Mouse (Mus musculus): Measurements from ENCODE around the gene Fkbp9. TPM values are rescaled to one million over a fixed set of nuclear protein-coding genes. Genes with fewer than 3 reads are reported as not detected.
"Not testable (repeated sequence)": the region's sequence is repeated elsewhere in the genome, so short reads cannot be mapped to it uniquely, and the experiment has no call there.

Fkbp9 gene
- polyA plus RNA-seq, 1 experiment from 2014 or later, result 58.4 TPM

- no peak overlapping the region for H3K4me3 ChIP-seq
- no peak overlapping the region for H3K27ac ChIP-seq
- no peak for DNase-seq (ENCODE audit: extremely low spot score, low spot score)
- 0 out of 2 replicates have a peak, but pooled peaks cover 3% of the 10 kb centered on the region for H3K4me1 ChIP-seq
- no peaks in the 10 kb centered on the region for H3K27me3 ChIP-seq (ENCODE audit: poor library complexity, severe bottlenecking)
- H3K9me3 ChIP-seq, result no peaks in the 10 kb centered on the region
- H3K36me3 ChIP-seq (replicated peaks), result peaks cover 35% of the 10 kb centered on the region
- 90% methylated on average over 3 of the region's 3 CpGs for WGBS
Measured at GRCm38 (mm10) chr6:56848974-56849373, 17.1 kb downstream of the Fkbp9 start.

- H3K4me1 ChIP-seq, result 0 out of 2 replicates have a peak, but pooled peaks cover 3% of the 10 kb centered on the region
- no peak for DNase-seq (ENCODE audit: extremely low spot score, low spot score)
Measured at GRCm38 (mm10) chr6:56850315-56850714, 18.5 kb downstream of the Fkbp9 start.

GRCm38 (mm10) chr6:56854803-56855202 lies 22.9 kb downstream of the Fkbp9 start:
- no peak overlapping the region for H3K4me3 ChIP-seq
- no peaks in the 10 kb centered on the region for H3K9me3 ChIP-seq
- DNase-seq (ENCODE audit: extremely low spot score, low spot score), result no peak
- no peak overlapping the region for H3K27ac ChIP-seq
- peaks cover 46% of the 10 kb centered on the region for H3K36me3 ChIP-seq (replicated peaks)
- H3K27me3 ChIP-seq (ENCODE audit: poor library complexity, severe bottlenecking), result no peaks in the 10 kb centered on the region
- H3K4me1 ChIP-seq, result no peaks in the 10 kb centered on the region
- WGBS, result 96% methylated on average over 8 of the region's 8 CpGs

More at GRCm38 (mm10) chr6:56850315-56850714, 18.5 kb downstream of the Fkbp9 start:
- Histone ChIP-seq H3K27me3 (ENCODE audit: poor library complexity, severe bottlenecking) (no peaks in the 10 kb centered on the region), H3K27ac (no peak overlapping the region), H3K4me3 (no peak overlapping the region), H3K36me3 (replicated peaks) (peaks cover 35% of the 10 kb centered on the region), H3K9me3 (no peaks in the 10 kb centered on the region)
- WGBS, result 75% methylated on average over 7 of the region's 7 CpGs

GRCm38 (mm10) chr6:56856748-56857147 lies 24.9 kb downstream of the Fkbp9 start:
- Histone ChIP-seq H3K9me3 (no peaks in the 10 kb centered on the region), H3K4me3 (no peak overlapping the region), H3K27ac (no peak overlapping the region), H3K27me3 (ENCODE audit: poor library complexity, severe bottlenecking) (no peaks in the 10 kb centered on the region), H3K4me1 (no peaks in the 10 kb centered on the region), H3K36me3 (replicated peaks) (peaks cover 41% of the 10 kb centered on the region)
- DNase-seq (ENCODE audit: extremely low spot score, low spot score), result no peak
- 73% methylated on average over 5 of the region's 5 CpGs for WGBS

- Histone ChIP-seq H3K4me3 (no peak overlapping the region), H3K9me3 (no peaks in the 10 kb centered on the region), H3K27me3 (ENCODE audit: poor library complexity, severe bottlenecking) (no peaks in the 10 kb centered on the region), H3K4me1 (no peaks in the 10 kb centered on the region), H3K27ac (no peak overlapping the region), H3K36me3 (replicated peaks) (peaks cover 28% of the 10 kb centered on the region)
- WGBS, result 94% methylated on average over 8 of the region's 8 CpGs
- no peak for DNase-seq (ENCODE audit: extremely low spot score, low spot score)
Measured at GRCm38 (mm10) chr6:56860205-56860848, 28.5 kb downstream of the Fkbp9 start.

- not testable (repeated sequence) for H3K27me3 ChIP-seq (ENCODE audit: poor library complexity, severe bottlenecking); H3K4me1 ChIP-seq; H3K4me3 ChIP-seq; H3K27ac ChIP-seq; DNase-seq (ENCODE audit: extremely low spot score, low spot score); H3K9me3 ChIP-seq
- peaks cover 20% of the 10 kb centered on the region for H3K36me3 ChIP-seq (replicated peaks)
- WGBS, result 86% methylated on average over 1 of the region's 1 CpGs
Measured at GRCm38 (mm10) chr6:56866899-56867298, 35.0 kb downstream of the Fkbp9 start.

- Histone ChIP-seq H3K27ac (no peak overlapping the region), H3K36me3 (replicated peaks) (peaks cover 16% of the 10 kb centered on the region), H3K9me3 (no peaks in the 10 kb centered on the region), H3K27me3 (ENCODE audit: poor library complexity, severe bottlenecking) (no peaks in the 10 kb centered on the region), H3K4me3 (no peak overlapping the region), H3K4me1 (no peaks in the 10 kb centered on the region)
- 80% methylated on average over 8 of the region's 8 CpGs for WGBS
- no peak for DNase-seq (ENCODE audit: extremely low spot score, low spot score)
Measured at GRCm38 (mm10) chr6:56868565-56868964, 36.7 kb downstream of the Fkbp9 start.

GRCm38 (mm10) chr6:56870027-56870426 lies 38.2 kb downstream of the Fkbp9 start:
- Histone ChIP-seq H3K27me3 (ENCODE audit: poor library complexity, severe bottlenecking) (no peaks in the 10 kb centered on the region), H3K27ac (no peak overlapping the region), H3K4me1 (no peaks in the 10 kb centered on the region), H3K4me3 (no peak overlapping the region), H3K36me3 (replicated peaks) (peaks cover 16% of the 10 kb centered on the region), H3K9me3 (no peaks in the 10 kb centered on the region)
- no peak for DNase-seq (ENCODE audit: extremely low spot score, low spot score)
- WGBS, result 84% methylated on average over 2 of the region's 2 CpGs

GRCm38 (mm10) chr6:56876870-56877269 lies 45.0 kb downstream of the Fkbp9 start:
- H3K36me3 ChIP-seq (replicated peaks), result peaks cover 48% of the 10 kb centered on the region

GRCm38 (mm10) chr6:56877985-56878384 lies 46.1 kb downstream of the Fkbp9 start:
- DNase-seq (ENCODE audit: extremely low spot score, low spot score), result no peak
- Histone ChIP-seq H3K9me3 (no peaks in the 10 kb centered on the region), H3K36me3 (replicated peaks) (peaks cover 58% of the 10 kb centered on the region), H3K4me3 (no peak overlapping the region), H3K4me1 (no peaks in the 10 kb centered on the region), H3K27me3 (ENCODE audit: poor library complexity, severe bottlenecking) (no peaks in the 10 kb centered on the region), H3K27ac (no peak overlapping the region)
- WGBS, result 94% methylated on average over 8 of the region's 8 CpGs

More at GRCm38 (mm10) chr6:56876870-56877269, 45.0 kb downstream of the Fkbp9 start:
- no peak overlapping the region for H3K4me3 ChIP-seq
- no peak for DNase-seq (ENCODE audit: extremely low spot score, low spot score)
- WGBS, result 90% methylated on average over 4 of the region's 4 CpGs
- no peaks in the 10 kb centered on the region for H3K9me3 ChIP-seq
- no peak overlapping the region for H3K27ac ChIP-seq
- no peaks in the 10 kb centered on the region for H3K4me1 ChIP-seq
- H3K27me3 ChIP-seq (ENCODE audit: poor library complexity, severe bottlenecking), result no peaks in the 10 kb centered on the region

- Histone ChIP-seq H3K4me3 (no peak overlapping the region), H3K36me3 (replicated peaks) (peaks cover 71% of the 10 kb centered on the region), H3K27ac (no peak overlapping the region), H3K27me3 (ENCODE audit: poor library complexity, severe bottlenecking) (no peaks in the 10 kb centered on the region), H3K9me3 (no peaks in the 10 kb centered on the region), H3K4me1 (no peaks in the 10 kb centered on the region)
- no peak for DNase-seq (ENCODE audit: extremely low spot score, low spot score)
- WGBS, result 88% methylated on average over 1 of the region's 1 CpGs
Measured at GRCm38 (mm10) chr6:56879352-56879955, 47.6 kb downstream of the Fkbp9 start.

- Histone ChIP-seq H3K4me1 (no peaks in the 10 kb centered on the region), H3K4me3 (no peak overlapping the region), H3K27ac (no peak overlapping the region), H3K27me3 (ENCODE audit: poor library complexity, severe bottlenecking) (no peaks in the 10 kb centered on the region), H3K9me3 (no peaks in the 10 kb centered on the region), H3K36me3 (replicated peaks) (peaks cover 67% of the 10 kb centered on the region)
- 89% methylated on average over 6 of the region's 6 CpGs for WGBS
- DNase-seq (ENCODE audit: extremely low spot score, low spot score), result no peak
Measured at GRCm38 (mm10) chr6:56888561-56888960, 56.7 kb downstream of the Fkbp9 start.

GRCm38 (mm10) chr6:56890762-56891161 lies 58.9 kb downstream of the Fkbp9 start:
- Histone ChIP-seq H3K27ac (no peak overlapping the region), H3K4me1 (no peaks in the 10 kb centered on the region), H3K4me3 (no peak overlapping the region), H3K27me3 (ENCODE audit: poor library complexity, severe bottlenecking) (no peaks in the 10 kb centered on the region), H3K36me3 (replicated peaks) (peaks cover 53% of the 10 kb centered on the region), H3K9me3 (no peaks in the 10 kb centered on the region)
- DNase-seq (ENCODE audit: extremely low spot score, low spot score), result no peak
- WGBS, result 89% methylated on average over 2 of the region's 2 CpGs

Measured in forebrain, embryonic 10.5 days (tissue).